Mouse (Mus musculus): Measurements from ENCODE around the gene Ninj2.

- TF ChIP-seq GATA1 (IDR thresholded peaks at IDR 0.05; ENCODE audit: borderline replicate concordance, low read length): no peak
- TF ChIP-seq FLI1 (IDR thresholded peaks at IDR 0.05; ENCODE audit: low read length): no peak
Measured at GRCm38 (mm10) chr6:120114698-120115097, 21.5 kb downstream of the Ninj2 start.

Data from megakaryocyte, embryonic 14.5 days (primary cell).